Mouse (Mus musculus) limb, embryonic 12.5 days (tissue): Measurements from ENCODE around the gene Ebpl. TPM values are rescaled to one million over a fixed set of nuclear protein-coding genes. Genes with fewer than 3 reads are reported as not detected.

ENCODE experiments used
- ATAC-seq: fragments of 200-750 bp; cut with Nextera tagmentation; 2 replicates; pipeline ENCODE4 v1.8.0; 2017; ENCODE audit warnings: low read depth, moderate TSS enrichment; ENCODE audit not compliant: insufficient number of reproducible peaks, insufficient read depth, low FRiP score, low TSS enrichment
- H3K27ac ChIP-seq: fragments of 300-500 bp; sonication (generic); 2 replicates; pipeline ENCODE4 v1.5.1; 2016; ENCODE audit warnings: mild to moderate bottlenecking, moderate library complexity
- H3K27me3 ChIP-seq: fragments of 300-500 bp; sonication (generic); 2 replicates; pipeline ENCODE4 v1.6.1; 2016; ENCODE audit warnings: mild to moderate bottlenecking, moderate library complexity
- H3K36me3 ChIP-seq: fragments of 300-500 bp; sonication (generic); 2 replicates; pipeline ENCODE4 v1.6.1; 2016; ENCODE audit warnings: mild to moderate bottlenecking, moderate library complexity
- H3K4me1 ChIP-seq: fragments of 300-500 bp; sonication (generic); replicated peaks from 2 replicates; pipeline ENCODE4 v1.6.1; 2016
- H3K4me2 ChIP-seq: fragments of 300-500 bp; sonication (generic); 2 replicates; pipeline ENCODE4 v1.6.1; 2016; ENCODE audit warnings: mild to moderate bottlenecking, moderate library complexity
- H3K4me3 ChIP-seq: fragments of 300-500 bp; sonication (generic); replicated peaks from 2 replicates; pipeline ENCODE4 v1.5.1; 2016; ENCODE audit warnings: mild to moderate bottlenecking
- H3K9ac ChIP-seq: fragments of 300-500 bp; sonication (generic); replicated peaks from 2 replicates; pipeline ENCODE4 v1.6.1; 2016; ENCODE audit warnings: mild to moderate bottlenecking, moderate library complexity
- H3K9me3 ChIP-seq: fragments of 300-500 bp; sonication (generic); 2 replicates; pipeline ENCODE4 v1.6.1; 2016; ENCODE audit warnings: mild to moderate bottlenecking, moderate library complexity
- WGBS: fragments of 180-500 bp; shearing (Covaris S2); methylation state at CpG from one replicate; pipeline ENCODE4 v1.1.7; 2016; 5-methylcytosine and 5-hydroxymethylcytosine counted together
- polyA plus RNA-seq: library from polyadenylated mRNA; unstranded; fragments of >200 nt; fragmentation: Nextera tagmentation; extraction: Ambion mirVana; gene quantifications from 2 replicates; pipeline ENCODE4 v1.2.1, GENCODE M21; 2016

Ebpl gene
- polyA plus RNA-seq, 1 experiment from 2014 or later: 13.8 TPM

GRCm38 (mm10) chr14:61360981-61361511, 807 bp upstream of the Ebpl start:
- WGBS: 59% methylated on average over 3 of the region's 3 CpGs
- Histone ChIP-seq H3K4me3 (no peak overlapping the region), H3K9me3 (no peaks in the 10 kb centered on the region), H3K4me2 (peak overlapping the region; percentile 58), H3K27ac (peak overlapping the region; percentile 86; the same call in 1 of the 2 replicates), H3K27me3 (no peaks in the 10 kb centered on the region), H3K36me3 (peaks cover 7% of the 10 kb centered on the region; the same call in 1 of the 2 replicates), H3K9ac (no peak overlapping the region), H3K4me1 (no peaks in the 10 kb centered on the region)
- ATAC-seq: no peak

DNA sequence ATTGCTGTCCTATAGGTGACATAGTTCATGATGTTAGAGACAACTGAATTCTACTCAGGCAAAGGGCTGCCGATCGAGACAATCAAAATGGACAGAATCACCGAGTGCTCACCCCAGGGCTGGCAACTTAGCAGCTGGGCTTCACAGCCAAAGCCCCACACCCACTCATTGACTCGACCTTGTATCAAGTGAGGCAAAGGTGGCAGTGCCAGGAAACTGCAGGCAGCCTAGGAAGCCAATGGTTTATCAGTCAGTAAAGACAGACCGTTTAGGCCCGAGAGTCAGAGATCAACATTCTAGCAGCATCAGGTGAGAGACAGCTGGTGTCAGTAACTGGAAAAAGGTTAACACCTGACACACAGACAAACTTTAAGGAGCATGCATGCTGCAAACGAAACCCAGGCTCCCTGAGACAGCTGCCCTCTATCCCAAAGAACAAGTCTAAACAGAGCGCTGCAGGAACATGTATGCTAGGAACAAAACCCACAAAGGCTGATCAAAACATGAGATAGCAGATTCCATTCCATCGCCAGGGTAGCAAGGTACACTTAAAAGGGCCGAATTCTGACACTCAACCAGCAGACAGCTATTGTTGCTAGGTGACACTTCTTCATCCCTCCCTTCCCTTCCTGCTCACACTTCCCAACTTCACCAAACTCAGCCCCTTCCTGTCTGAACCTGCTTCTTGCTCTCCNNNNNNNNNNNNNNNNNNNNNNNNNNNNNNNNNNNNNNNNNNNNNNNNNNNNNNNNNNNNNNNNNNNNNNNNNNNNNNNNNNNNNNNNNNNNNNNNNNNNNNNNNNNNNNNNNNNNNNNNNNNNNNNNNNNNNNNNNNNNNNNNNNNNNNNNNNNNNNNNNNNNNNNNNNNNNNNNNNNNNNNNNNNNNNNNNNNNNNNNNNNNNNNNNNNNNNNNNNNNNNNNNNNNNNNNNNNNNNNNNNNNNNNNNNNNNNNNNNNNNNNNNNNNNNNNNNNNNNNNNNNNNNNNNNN, 5.7 kb downstream of the Ebpl start:
- Histone ChIP-seq H3K36me3 (peaks cover 11% of the 10 kb centered on the region; the same call in 1 of the 2 replicates), H3K27ac (no peak overlapping the region), H3K9ac (no peak overlapping the region), H3K4me3 (no peak overlapping the region), H3K9me3 (no peaks in the 10 kb centered on the region), H3K4me2 (no peak overlapping the region), H3K4me1 (no peaks in the 10 kb centered on the region), H3K27me3 (no peaks in the 10 kb centered on the region)
- 75% methylated on average over 10 of the region's 10 CpGs for WGBS
- no peak for ATAC-seq

GRCm38 (mm10) chr14:61350808-61351207, 9.4 kb downstream of the Ebpl start:
- Histone ChIP-seq H3K4me1 (no peaks in the 10 kb centered on the region), H3K9ac (no peak overlapping the region), H3K27ac (no peak overlapping the region), H3K27me3 (no peaks in the 10 kb centered on the region), H3K4me2 (no peak overlapping the region), H3K36me3 (peaks cover 10% of the 10 kb centered on the region; the same call in 1 of the 2 replicates), H3K4me3 (no peak overlapping the region), H3K9me3 (no peaks in the 10 kb centered on the region)
- no peak for ATAC-seq
- 61% methylated on average over 6 of the region's 6 CpGs for WGBS

GRCm38 (mm10) chr14:61349876-61350275, 10.4 kb downstream of the Ebpl start:
- no peak overlapping the region for H3K4me3 ChIP-seq
- H3K9ac ChIP-seq: no peak overlapping the region
- no peak overlapping the region for H3K27ac ChIP-seq
- H3K36me3 ChIP-seq: peaks cover under 1% of the 10 kb centered on the region; the same call in 1 of the 2 replicates
- H3K4me2 ChIP-seq: no peak overlapping the region
- H3K9me3 ChIP-seq: no peaks in the 10 kb centered on the region
- no peak for ATAC-seq
- no peaks in the 10 kb centered on the region for H3K27me3 ChIP-seq
- 83% methylated on average over 4 of the region's 4 CpGs for WGBS
- no peaks in the 10 kb centered on the region for H3K4me1 ChIP-seq

- no peak for ATAC-seq
- Histone ChIP-seq H3K9ac (no peak overlapping the region), H3K27ac (no peak overlapping the region), H3K9me3 (no peaks in the 10 kb centered on the region), H3K4me3 (no peak overlapping the region), H3K27me3 (no peaks in the 10 kb centered on the region), H3K4me1 (no peaks in the 10 kb centered on the region), H3K36me3 (no peaks in the 10 kb centered on the region), H3K4me2 (no peak overlapping the region)
- 82% methylated on average over 10 of the region's 10 CpGs for WGBS
Observed at GRCm38 (mm10) chr14:61346827-61347698, 13.2 kb downstream of the Ebpl start.

DNA sequence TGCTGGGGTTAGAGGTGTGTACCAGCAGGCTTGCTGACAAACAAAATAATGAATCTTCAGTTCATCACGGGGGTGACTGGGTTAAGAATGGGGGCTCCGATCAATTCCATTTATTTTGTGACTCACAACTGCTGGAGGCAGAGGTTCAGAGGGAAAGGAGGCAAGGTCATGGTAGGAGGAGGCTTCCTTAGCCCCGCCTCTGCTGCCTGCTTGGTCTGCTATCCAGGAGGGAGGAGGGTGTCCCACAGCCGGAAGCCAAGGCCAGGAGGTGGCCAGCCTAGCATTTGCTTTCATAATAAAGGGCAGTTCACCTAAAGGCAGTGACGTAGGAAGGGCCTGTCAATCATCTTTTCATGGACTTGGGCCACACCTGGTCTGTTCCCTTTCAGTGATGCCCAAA, 15.6 kb downstream of the Ebpl start:
- ATAC-seq: no peak
- 69% methylated on average over 5 of the region's 5 CpGs for WGBS
- no peaks in the 10 kb centered on the region for H3K27me3 ChIP-seq
- no peak overlapping the region for H3K4me3 ChIP-seq
- no peak overlapping the region for H3K9ac ChIP-seq
- H3K4me1 ChIP-seq: no peaks in the 10 kb centered on the region
- H3K36me3 ChIP-seq: no peaks in the 10 kb centered on the region
- no peak overlapping the region for H3K27ac ChIP-seq
- H3K4me2 ChIP-seq: no peak overlapping the region
- no peaks in the 10 kb centered on the region for H3K9me3 ChIP-seq

DNA sequence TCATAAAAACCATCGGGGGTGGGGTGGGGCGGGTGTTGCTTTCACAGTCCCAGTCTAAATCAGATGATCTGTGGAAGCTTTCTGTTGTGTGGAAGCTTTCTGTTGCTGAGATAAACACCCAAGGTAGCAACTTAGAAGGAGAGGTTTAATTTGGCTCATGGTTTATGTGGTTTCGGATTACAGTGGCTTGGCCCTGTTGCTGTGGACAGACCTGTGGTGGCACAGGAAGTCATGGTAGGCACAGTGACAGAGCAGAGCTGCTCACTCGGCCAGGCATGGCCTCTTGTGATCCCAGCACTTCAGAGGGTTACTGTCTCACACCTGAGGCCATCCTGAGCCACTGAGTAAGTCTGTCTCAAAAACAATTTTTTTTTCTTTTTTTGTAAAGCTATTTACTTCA, 20.9 kb downstream of the Ebpl start:
- Histone ChIP-seq H3K4me3 (no peak overlapping the region), H3K9ac (no peak overlapping the region), H3K27me3 (no peaks in the 10 kb centered on the region), H3K9me3 (no peaks in the 10 kb centered on the region), H3K27ac (no peak overlapping the region), H3K4me2 (no peak overlapping the region), H3K36me3 (peaks cover 4% of the 10 kb centered on the region), H3K4me1 (peaks cover 5% of the 10 kb centered on the region)
- no peak for ATAC-seq
- 59% methylated on average over 4 of the region's 4 CpGs for WGBS

DNA sequence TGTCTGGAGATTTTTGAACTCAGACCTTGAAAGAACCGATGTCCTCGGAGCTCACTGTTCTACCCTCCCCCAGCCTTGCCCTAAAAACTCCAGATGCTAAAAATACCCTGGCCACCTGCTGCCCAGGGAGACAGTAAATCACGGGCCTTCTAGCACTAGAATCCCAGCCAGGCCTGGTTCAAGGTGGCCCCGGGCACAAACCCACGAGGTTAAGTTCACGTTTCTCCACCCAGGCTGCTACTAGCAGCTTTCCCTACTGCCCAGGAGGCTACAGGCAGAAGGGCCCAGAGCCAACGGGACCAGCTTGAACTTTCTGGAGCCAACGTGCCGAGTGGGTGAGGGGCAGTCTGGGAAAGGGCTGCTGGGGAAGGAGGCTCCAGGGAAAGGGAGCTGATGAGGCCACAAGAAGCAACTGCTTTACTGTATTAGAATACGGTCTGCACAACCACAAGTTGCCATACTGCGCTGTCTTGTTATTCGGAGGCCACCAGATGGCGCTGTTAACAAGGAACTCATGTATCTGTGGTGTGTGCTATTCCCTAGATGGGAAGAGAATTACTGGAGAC, 29.2 kb downstream of the Ebpl start:
- no peak overlapping the region for H3K9ac ChIP-seq
- peak; percentile 57; the same call in 1 of the 2 replicates for ATAC-seq
- no peaks in the 10 kb centered on the region for H3K9me3 ChIP-seq
- H3K36me3 ChIP-seq: no peaks in the 10 kb centered on the region; the same call in 1 of the 2 replicates
- H3K4me2 ChIP-seq: peak overlapping the region; percentile 30
- H3K27me3 ChIP-seq: no peaks in the 10 kb centered on the region
- no peak overlapping the region for H3K27ac ChIP-seq
- H3K4me1 ChIP-seq: peaks cover 11% of the 10 kb centered on the region
- WGBS: 19% methylated on average over 13 of the region's 13 CpGs
- no peak overlapping the region for H3K4me3 ChIP-seq

GRCm38 (mm10) chr14:61330591-61330990, 29.6 kb downstream of the Ebpl start:
- no peaks in the 10 kb centered on the region for H3K9me3 ChIP-seq

GRCm38 (mm10) chr14:61327618-61328450, 32.4 kb downstream of the Ebpl start:
- Histone ChIP-seq H3K27ac (no peak overlapping the region), H3K27me3 (no peaks in the 10 kb centered on the region), H3K9ac (0 out of 2 replicates have a peak overlapping the region, but pooled peaks have one; percentile 23), H3K9me3 (no peaks in the 10 kb centered on the region), H3K4me3 (peak overlapping the region; percentile 13), H3K36me3 (no peaks in the 10 kb centered on the region), H3K4me1 (peaks cover 11% of the 10 kb centered on the region), H3K4me2 (peak overlapping the region; percentile 50)
- peak; percentile 37; the same call in 1 of the 2 replicates for ATAC-seq
- 25% methylated on average over 19 of the region's 19 CpGs for WGBS

More at GRCm38 (mm10) chr14:61330591-61330990, 29.6 kb downstream of the Ebpl start:
- 85% methylated on average over 11 of the region's 11 CpGs for WGBS
- H3K27ac ChIP-seq: no peak overlapping the region
- H3K4me1 ChIP-seq: peaks cover 11% of the 10 kb centered on the region
- no peak overlapping the region for H3K4me2 ChIP-seq
- no peaks in the 10 kb centered on the region for H3K27me3 ChIP-seq
- H3K36me3 ChIP-seq: no peaks in the 10 kb centered on the region; the same call in 1 of the 2 replicates
- ATAC-seq: no peak
- H3K4me3 ChIP-seq: no peak overlapping the region
- no peak overlapping the region for H3K9ac ChIP-seq
